Mouse (Mus musculus) spleen, adult 2 months (tissue): ENCODE measurements around the gene Zyx.

Source experiments
- CTCF ChIP-seq: fragments of 200-500 bp; IDR thresholded peaks from 2 replicates; pipeline ENCODE4 v1.5.1; 2011; ENCODE audit warnings: mild to moderate bottlenecking, inconsistent platforms; ENCODE audit not compliant: insufficient read depth, insufficient read length, insufficient replicate concordance; ENCODE audit errors: extremely low read depth
- POLR2A ChIP-seq: fragments of 200-500 bp; IDR thresholded peaks from 2 replicates; pipeline ENCODE4 v1.6.1; 2011; ENCODE audit warnings: low read depth, low read length, inconsistent platforms

GRCm38 (mm10) chr6:42385635-42386034, 36.2 kb downstream of the Zyx start:
- no peak for TF ChIP-seq CTCF
- TF ChIP-seq POLR2A, result no peak
